Mouse (Mus musculus) cerebellum, adult (tissue): ENCODE data around the gene Kbtbd12.

Source experiments
- ATAC-seq: cut with Nextera tagmentation; 2 replicates; pipeline ENCODE4 v1.9.2; 2017; ENCODE audit warnings: mild to moderate bottlenecking, moderate library complexity, mixed read lengths; ENCODE audit not compliant: insufficient number of reproducible peaks, low FRiP score, low TSS enrichment

Gene Kbtbd12

GRCm38 (mm10) chr6:88513984-88514383 lies 123.8 kb downstream of the Kbtbd12 start:
- ATAC-seq, result no peak

- no peak for ATAC-seq
These were observed 134.7 kb downstream of the Kbtbd12 start for GRCm38 (mm10) chr6:88503044-88503443.

GRCm38 (mm10) chr6:88502030-88502970 lies 135.4 kb downstream of the Kbtbd12 start:
- no peak for ATAC-seq

- ATAC-seq, result 0 out of 2 replicates have a peak, but pooled peaks have one; percentile 1
These were observed 137.4 kb downstream of the Kbtbd12 start for GRCm38 (mm10) chr6:88500405-88500767.

GRCm38 (mm10) chr6:88499481-88500404 lies 138.0 kb downstream of the Kbtbd12 start:
- ATAC-seq, result peak; percentile 34
